Mouse (Mus musculus) neural tube, embryonic 13.5 days (tissue): ENCODE measurements around the gene Olfr573-ps1. TPM values are rescaled to one million over a fixed set of nuclear protein-coding genes. Genes with fewer than 3 reads are reported as not detected.

Experiments
- ATAC-seq: fragments of 200-750 bp; cut with Nextera tagmentation; 2 replicates; pipeline ENCODE4 v1.8.0; 2017; ENCODE audit warnings: low read depth, mild to moderate bottlenecking, moderate TSS enrichment, moderate library complexity
- H3K27ac ChIP-seq: fragments of 300-500 bp; sonication (generic); replicated peaks from 2 replicates; pipeline ENCODE4 v1.5.1; 2015; ENCODE audit warnings: moderate library complexity, mild to moderate bottlenecking, inconsistent platforms
- H3K27me3 ChIP-seq: fragments of 300-500 bp; sonication (generic); 2 replicates; pipeline ENCODE4 v1.6.1; 2015; ENCODE audit warnings: mild to moderate bottlenecking, inconsistent platforms
- H3K36me3 ChIP-seq: fragments of 300-500 bp; sonication (generic); 2 replicates; pipeline ENCODE4 v1.6.1; 2015; ENCODE audit warnings: mild to moderate bottlenecking, inconsistent platforms
- H3K4me1 ChIP-seq: fragments of 300-500 bp; sonication (generic); replicated peaks from 2 replicates; pipeline ENCODE4 v1.6.1; 2015; ENCODE audit warnings: inconsistent platforms
- H3K4me2 ChIP-seq: fragments of 300-500 bp; sonication (generic); 2 replicates; pipeline ENCODE4 v1.6.1; 2015; ENCODE audit warnings: inconsistent platforms, mild to moderate bottlenecking, moderate library complexity
- H3K4me3 ChIP-seq: fragments of 300-500 bp; sonication (generic); 2 replicates; pipeline ENCODE4 v1.5.1; 2015; ENCODE audit warnings: mild to moderate bottlenecking, inconsistent platforms
- H3K9ac ChIP-seq: fragments of 300-500 bp; sonication (generic); 2 replicates; pipeline ENCODE4 v1.6.1; 2015; ENCODE audit warnings: moderate library complexity, mild to moderate bottlenecking, inconsistent platforms
- H3K9me3 ChIP-seq: fragments of 300-500 bp; sonication (generic); 2 replicates; pipeline ENCODE4 v1.6.1; 2016; ENCODE audit warnings: inconsistent platforms
- WGBS: fragments of 180-500 bp; shearing (Covaris S2); methylation state at CpG from one replicate; pipeline ENCODE4 v1.1.7; 2015; 5-methylcytosine and 5-hydroxymethylcytosine counted together
- polyA plus RNA-seq: library from polyadenylated mRNA; unstranded; fragments of >200 nt; fragmentation: Nextera tagmentation; extraction: Ambion mirVana; gene quantifications from 2 replicates; pipeline ENCODE4 v1.2.1, GENCODE M21; 2015

Gene Olfr573-ps1
- polyA plus RNA-seq, 1 experiment from 2014 or later = not detected

DNA sequence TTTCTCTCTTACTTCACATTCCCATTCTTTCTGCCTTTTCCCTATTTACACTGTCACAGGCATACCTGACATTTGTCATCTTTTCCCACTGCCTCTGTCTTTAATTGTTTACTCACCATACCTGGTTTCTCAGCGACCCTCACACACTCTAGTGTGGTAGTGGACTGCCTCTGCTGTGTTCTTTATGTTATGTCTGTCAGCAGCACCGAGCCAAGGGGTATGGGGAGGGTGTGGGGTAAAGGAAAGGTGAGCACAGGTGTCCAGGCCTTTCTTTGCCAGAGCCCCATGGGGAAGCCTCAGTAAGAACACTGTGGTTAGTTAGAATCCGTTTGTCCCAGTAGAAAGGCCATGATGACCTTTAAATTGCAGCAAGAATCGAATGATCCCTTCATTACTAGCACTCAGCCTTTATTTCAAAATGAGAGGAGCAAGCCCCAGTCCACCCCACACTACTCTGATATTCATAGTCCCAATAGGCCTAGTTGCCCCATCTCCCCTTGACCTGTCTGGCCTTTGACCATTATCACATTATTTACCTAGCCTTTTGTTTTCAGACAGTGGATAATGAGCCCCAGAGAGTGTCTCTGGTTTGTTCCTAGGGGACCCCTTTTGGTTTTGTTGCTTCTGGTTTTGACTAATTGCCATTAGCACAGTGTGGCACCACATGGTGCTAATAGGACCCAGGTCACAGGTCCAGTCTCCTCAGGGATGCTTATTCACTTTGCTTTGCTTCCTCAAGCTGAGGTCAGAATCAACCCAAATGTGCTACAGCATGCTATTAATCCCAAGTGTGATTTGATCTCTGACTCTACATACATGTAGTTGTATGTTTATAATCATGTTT is 25.1 kb downstream of the Olfr573-ps1 start, which contains the start of gene Olfr571:
Gene Olfr571 (minus strand): TSS at position 505 of the 844 bp plus-strand sequence.
- no peaks in the 10 kb centered on the region for H3K4me1 ChIP-seq
- peak within 1 kb of the TSS; percentile 13; the same call in 1 of the 2 replicates for H3K27ac ChIP-seq
- peak; percentile 47 for ATAC-seq
- no peaks in the 10 kb centered on the region for H3K9me3 ChIP-seq
- no peak within 1 kb of the TSS for H3K4me3 ChIP-seq
- no peak within 1 kb of the TSS for H3K4me2 ChIP-seq
- no peaks in the 10 kb centered on the region for H3K27me3 ChIP-seq
- H3K9ac ChIP-seq = no peak within 1 kb of the TSS
- 46% methylated on average over 4 of the region's 4 CpGs for WGBS
- no peaks in the 10 kb centered on the region for H3K36me3 ChIP-seq

DNA sequence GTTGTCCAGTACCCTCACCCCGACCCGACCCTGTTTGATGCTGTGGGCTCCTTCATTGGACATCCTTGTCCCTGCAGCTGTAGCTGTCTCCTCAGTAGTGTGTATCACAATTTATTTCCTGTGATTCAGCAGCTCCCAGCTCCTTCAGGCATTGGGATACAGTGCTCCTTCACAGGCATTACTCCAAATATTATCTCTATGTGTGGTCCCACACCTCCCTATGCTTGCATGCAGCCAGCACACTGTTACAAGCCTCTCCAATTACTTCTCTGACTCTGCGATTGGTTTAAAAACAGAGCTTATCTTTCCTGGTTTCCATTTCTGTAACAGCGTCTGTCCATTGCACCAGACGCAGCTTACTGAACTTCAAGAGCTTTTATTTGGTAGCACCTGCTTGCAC is 26.0 kb downstream of the Olfr573-ps1 start:
- Histone ChIP-seq H3K36me3 (no peaks in the 10 kb centered on the region), H3K4me3 (no peak overlapping the region), H3K9me3 (no peaks in the 10 kb centered on the region), H3K4me1 (no peaks in the 10 kb centered on the region), H3K27ac (peak overlapping the region; percentile 13; the same call in 1 of the 2 replicates), H3K9ac (no peak overlapping the region), H3K27me3 (no peaks in the 10 kb centered on the region), H3K4me2 (no peak overlapping the region)
- 74% methylated on average over 5 of the region's 5 CpGs for WGBS
- no peak for ATAC-seq

DNA sequence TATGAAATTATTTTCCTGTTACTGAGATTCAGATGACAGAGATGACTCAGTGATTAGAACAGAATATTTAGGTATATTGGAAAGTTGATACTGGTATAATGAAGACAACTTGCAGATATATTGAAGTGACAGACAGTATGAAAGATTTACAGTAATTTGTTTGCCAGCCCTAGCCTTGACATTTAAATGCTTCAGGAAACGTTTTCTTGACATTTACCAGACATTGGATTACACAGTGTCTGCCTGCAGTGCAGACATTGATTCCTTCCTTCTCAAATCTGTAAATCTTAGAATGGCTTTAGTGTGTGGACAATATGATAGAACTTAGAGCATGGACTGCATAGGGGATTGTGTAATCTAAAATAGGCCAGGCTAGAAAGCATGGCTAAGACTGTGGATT is 27.1 kb downstream of the Olfr573-ps1 start:
- H3K9me3 ChIP-seq = no peaks in the 10 kb centered on the region
- no peak overlapping the region for H3K4me3 ChIP-seq
- ATAC-seq = no peak
- no peaks in the 10 kb centered on the region for H3K36me3 ChIP-seq
- no peaks in the 10 kb centered on the region for H3K27me3 ChIP-seq
- H3K9ac ChIP-seq = no peak overlapping the region
- WGBS = 55% methylated on average over 1 of the region's 1 CpGs
- H3K4me1 ChIP-seq = no peaks in the 10 kb centered on the region
- no peak overlapping the region for H3K4me2 ChIP-seq
- no peak overlapping the region for H3K27ac ChIP-seq

Other genes with a start within 250 kb of the Olfr573-ps1 start
- gene Olfr557, start 246.7 kb downstream of the Olfr573-ps1 start, polyA plus RNA-seq = not detected in 2 replicates
- gene Olfr558, start 240.4 kb downstream of the Olfr573-ps1 start, polyA plus RNA-seq = 2.5 and 2.7 TPM in 2 replicates
- not detected in 2 replicates for gene Olfr33, start 223.5 kb downstream of the Olfr573-ps1 start, polyA plus RNA-seq
- not detected in 2 replicates for gene Olfr559, start 215.1 kb downstream of the Olfr573-ps1 start, polyA plus RNA-seq
- not detected in 2 replicates for gene Olfr560, start 183.2 kb downstream of the Olfr573-ps1 start, polyA plus RNA-seq
- 0.27 and 0.44 TPM in 2 replicates for gene Olfr78, start 183.1 kb downstream of the Olfr573-ps1 start, polyA plus RNA-seq
- gene Olfr561, start 171.4 kb downstream of the Olfr573-ps1 start, polyA plus RNA-seq = 0.46 TPM in 1 of 2 replicates, not detected in the other
- not detected in 2 replicates for gene Olfr564, start 139.1 kb downstream of the Olfr573-ps1 start, polyA plus RNA-seq
- 0.31 and 0.50 TPM in 2 replicates for gene Olfr566, start 83.8 kb downstream of the Olfr573-ps1 start, polyA plus RNA-seq
- not detected in 2 replicates for gene Olfr568, start 65.5 kb downstream of the Olfr573-ps1 start, polyA plus RNA-seq
- gene Olfr569, start 51.7 kb downstream of the Olfr573-ps1 start, polyA plus RNA-seq = not detected in 2 replicates
- gene Olfr570, start 48.0 kb downstream of the Olfr573-ps1 start, polyA plus RNA-seq = not detected in 2 replicates
- gene Olfr571, start 25.0 kb downstream of the Olfr573-ps1 start, polyA plus RNA-seq = 0.04 TPM in 1 of 2 replicates, not detected in the other
- not detected in 2 replicates for gene Olfr572, start 18.2 kb downstream of the Olfr573-ps1 start, polyA plus RNA-seq
- gene Olfr574, start 5.9 kb upstream of the Olfr573-ps1 start, polyA plus RNA-seq = not detected in 2 replicates
- gene Olfr575, start 16.2 kb upstream of the Olfr573-ps1 start, polyA plus RNA-seq = not detected in 2 replicates
- gene Olfr576, start 20.1 kb upstream of the Olfr573-ps1 start, polyA plus RNA-seq = not detected in 2 replicates
- gene Olfr577, start 33.4 kb upstream of the Olfr573-ps1 start, polyA plus RNA-seq = not detected in 2 replicates
- gene Olfr578, start 46.7 kb upstream of the Olfr573-ps1 start, polyA plus RNA-seq = not detected in 2 replicates
- not detected in 2 replicates for gene Olfr582, start 95.4 kb upstream of the Olfr573-ps1 start, polyA plus RNA-seq
- not detected in 2 replicates for gene Olfr583, start 108.7 kb upstream of the Olfr573-ps1 start, polyA plus RNA-seq
- gene Olfr584, start 139.3 kb upstream of the Olfr573-ps1 start, polyA plus RNA-seq = not detected in 2 replicates
- gene Olfr585, start 155.1 kb upstream of the Olfr573-ps1 start, polyA plus RNA-seq = not detected in 2 replicates
- gene Olfr586, start 183.1 kb upstream of the Olfr573-ps1 start, polyA plus RNA-seq = not detected in 2 replicates
- not detected in 2 replicates for gene Olfr588-ps1, start 198.3 kb upstream of the Olfr573-ps1 start, polyA plus RNA-seq
- gene Olfr589, start 213.8 kb upstream of the Olfr573-ps1 start, polyA plus RNA-seq = not detected in 2 replicates
- gene Olfr591, start 235.8 kb upstream of the Olfr573-ps1 start, polyA plus RNA-seq = not detected in 2 replicates
- not detected in 2 replicates for gene Olfr592, start 242.2 kb upstream of the Olfr573-ps1 start, polyA plus RNA-seq